Mouse (Mus musculus) testis, adult 2 months (tissue): ENCODE data around the gene Prdm1.

Experiments used
- CTCF ChIP-seq: fragments of 200-500 bp; IDR thresholded peaks from 2 replicates; pipeline ENCODE4 v1.5.1; 2012; ENCODE audit warnings: low read depth, mild to moderate bottlenecking, inconsistent platforms, low read length, moderate library complexity; ENCODE audit not compliant: control insufficient read depth, insufficient read depth, insufficient replicate concordance
- POLR2A ChIP-seq: fragments of 200-500 bp; IDR thresholded peaks from 2 replicates; pipeline ENCODE4 v1.6.1; 2012; ENCODE audit warnings: low read depth, mild to moderate bottlenecking, inconsistent platforms, low read length, moderate library complexity; ENCODE audit not compliant: control insufficient read depth

DNA sequence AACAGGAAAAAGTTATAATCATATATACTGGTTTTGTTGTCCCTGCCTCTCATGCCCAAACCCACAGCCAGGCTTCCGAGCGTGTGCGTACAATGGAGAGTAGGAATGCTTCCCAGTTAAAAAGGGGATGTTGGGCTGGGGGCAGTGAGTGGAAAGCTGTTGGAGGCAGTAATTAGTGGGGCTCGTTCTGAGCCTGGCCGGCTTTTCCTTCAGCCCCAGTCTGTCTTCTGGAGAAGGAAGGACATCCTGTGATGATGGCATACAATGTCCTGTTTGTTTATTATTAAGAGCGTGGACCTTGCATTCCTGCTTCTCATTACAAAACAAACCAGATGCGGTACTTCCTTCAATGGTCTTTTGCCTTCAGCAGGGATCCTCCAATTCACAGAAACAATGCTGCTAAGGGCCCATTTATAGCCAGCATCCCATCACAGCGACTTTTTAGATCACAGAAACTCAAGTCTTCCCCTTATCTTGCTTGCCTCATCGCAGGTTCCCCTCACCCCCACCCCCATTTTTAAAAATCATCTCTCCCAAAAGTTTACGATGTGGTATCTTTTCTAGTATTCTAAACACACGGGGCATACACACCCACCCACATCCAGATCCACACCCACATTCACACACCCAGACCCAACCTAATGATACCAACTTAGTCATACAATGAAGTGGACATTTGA, 68.8 kb downstream of the Prdm1 start:
- no peak for TF ChIP-seq POLR2A
- TF ChIP-seq CTCF = no peak
